Mouse (Mus musculus): ENCODE measurements around the gene Rnf212. TPM values are rescaled to one million over a fixed set of nuclear protein-coding genes. Genes with fewer than 3 reads are reported as not detected.
"Not testable (repeated sequence)": the region's sequence is repeated elsewhere in the genome, so short reads cannot be mapped to it uniquely, and the experiment has no call there.

Rnf212 gene
- 0.43 and 0.85 TPM in 2 replicates for polyA plus RNA-seq (2015; fragmentation: Nextera tagmentation; extraction: Ambion mirVana)

- no peak within 1 kb of the TSS for H3K4me2 ChIP-seq (ENCODE audit: low read depth, low read length)
- no peak within 1 kb of the TSS for H3K4me3 ChIP-seq (replicated peaks; ENCODE audit: low read length)
- 72% methylated on average over 40 of the region's 40 CpGs for WGBS
- no peaks in the 10 kb centered on the region for H3K4me1 ChIP-seq (ENCODE audit: control insufficient read depth, insufficient read depth, low read length)
- no peaks in the 10 kb centered on the region for H3K27me3 ChIP-seq (ENCODE audit: control insufficient read depth, insufficient read depth, low read length)
- H3K27ac ChIP-seq (ENCODE audit: low read length) = no peak within 1 kb of the TSS
- H3K9ac ChIP-seq (ENCODE audit: low read length) = no peak within 1 kb of the TSS
- H3K9me3 ChIP-seq (replicated peaks; ENCODE audit: control insufficient read depth, low read length) = no peaks in the 10 kb centered on the region
- no peak for ATAC-seq (ENCODE audit: insufficient read depth, low FRiP score)
- H3K36me3 ChIP-seq (ENCODE audit: control insufficient read depth, insufficient read depth, low read length) = no peaks in the 10 kb centered on the region
Measured at GRCm38 (mm10) chr5:108774630-108775306, at the start of gene Rnf212. TSS of gene Rnf212 (minus strand) at chr5:108774982.

- Histone ChIP-seq H3K4me1 (ENCODE audit: control insufficient read depth, insufficient read depth, low read length) (no peaks in the 10 kb centered on the region), H3K36me3 (ENCODE audit: control insufficient read depth, insufficient read depth, low read length) (no peaks in the 10 kb centered on the region), H3K27ac (ENCODE audit: low read length) (no peak overlapping the region), H3K4me3 (replicated peaks; ENCODE audit: low read length) (no peak overlapping the region), H3K27me3 (ENCODE audit: control insufficient read depth, insufficient read depth, low read length) (no peaks in the 10 kb centered on the region), H3K4me2 (ENCODE audit: low read depth, low read length) (no peak overlapping the region), H3K9ac (ENCODE audit: low read length) (no peak overlapping the region), H3K9me3 (replicated peaks; ENCODE audit: control insufficient read depth, low read length) (no peaks in the 10 kb centered on the region)
- WGBS = 77% methylated on average over 2 of the region's 2 CpGs
- ATAC-seq (ENCODE audit: insufficient read depth, low FRiP score) = no peak
Measured at GRCm38 (mm10) chr5:108823276-108823675, 48.5 kb upstream of the Rnf212 start.

- not testable (repeated sequence) for H3K27ac ChIP-seq (ENCODE audit: low read length); H3K9me3 ChIP-seq (replicated peaks; ENCODE audit: control insufficient read depth, low read length); H3K36me3 ChIP-seq (ENCODE audit: control insufficient read depth, insufficient read depth, low read length); ATAC-seq (ENCODE audit: insufficient read depth, low FRiP score); H3K4me3 ChIP-seq (replicated peaks; ENCODE audit: low read length); H3K27me3 ChIP-seq (ENCODE audit: control insufficient read depth, insufficient read depth, low read length); H3K4me2 ChIP-seq (ENCODE audit: low read depth, low read length); H3K4me1 ChIP-seq (ENCODE audit: control insufficient read depth, insufficient read depth, low read length); H3K9ac ChIP-seq (ENCODE audit: low read length)
- 77% methylated on average over 2 of the region's 2 CpGs for WGBS
Measured at GRCm38 (mm10) chr5:108808750-108809149, 34.0 kb upstream of the Rnf212 start, which contains the start of gene Vmn2r8. TSS of gene Vmn2r8 (minus strand) at chr5:108808850.

- no peaks in the 10 kb centered on the region for H3K9me3 ChIP-seq (replicated peaks; ENCODE audit: control insufficient read depth, low read length)
- H3K9ac ChIP-seq (ENCODE audit: low read length) = no peak overlapping the region
- no peak overlapping the region for H3K4me3 ChIP-seq (replicated peaks; ENCODE audit: low read length)
- no peak overlapping the region for H3K27ac ChIP-seq (ENCODE audit: low read length)
- no peaks in the 10 kb centered on the region for H3K27me3 ChIP-seq (ENCODE audit: control insufficient read depth, insufficient read depth, low read length)
- no peak overlapping the region for H3K4me2 ChIP-seq (ENCODE audit: low read depth, low read length)
- no peaks in the 10 kb centered on the region for H3K36me3 ChIP-seq (ENCODE audit: control insufficient read depth, insufficient read depth, low read length)
- no peak for ATAC-seq (ENCODE audit: insufficient read depth, low FRiP score)
- 38% methylated on average over 1 of the region's 1 CpGs for WGBS
- H3K4me1 ChIP-seq (ENCODE audit: control insufficient read depth, insufficient read depth, low read length) = no peaks in the 10 kb centered on the region
Measured at GRCm38 (mm10) chr5:108803646-108804045, 28.9 kb upstream of the Rnf212 start.

- H3K27me3 ChIP-seq (ENCODE audit: control insufficient read depth, insufficient read depth, low read length); H3K9me3 ChIP-seq (replicated peaks; ENCODE audit: control insufficient read depth, low read length); H3K4me1 ChIP-seq (ENCODE audit: control insufficient read depth, insufficient read depth, low read length); ATAC-seq (ENCODE audit: insufficient read depth, low FRiP score); H3K4me3 ChIP-seq (replicated peaks; ENCODE audit: low read length); H3K9ac ChIP-seq (ENCODE audit: low read length); H3K27ac ChIP-seq (ENCODE audit: low read length); H3K4me2 ChIP-seq (ENCODE audit: low read depth, low read length); H3K36me3 ChIP-seq (ENCODE audit: control insufficient read depth, insufficient read depth, low read length): not testable (repeated sequence)
- WGBS = 54% methylated on average over 2 of the region's 2 CpGs
Measured at GRCm38 (mm10) chr5:108795263-108795662, 20.5 kb upstream of the Rnf212 start, which contains the start of gene Tmed11. TSS of gene Tmed11 (minus strand) at chr5:108795363.

GRCm38 (mm10) chr5:108790385-108790784, 15.6 kb upstream of the Rnf212 start:
- not testable (repeated sequence) for H3K4me1 ChIP-seq (ENCODE audit: control insufficient read depth, insufficient read depth, low read length); H3K36me3 ChIP-seq (ENCODE audit: control insufficient read depth, insufficient read depth, low read length); H3K9me3 ChIP-seq (replicated peaks; ENCODE audit: control insufficient read depth, low read length); ATAC-seq (ENCODE audit: insufficient read depth, low FRiP score); H3K27ac ChIP-seq (ENCODE audit: low read length); H3K27me3 ChIP-seq (ENCODE audit: control insufficient read depth, insufficient read depth, low read length); H3K9ac ChIP-seq (ENCODE audit: low read length); H3K4me3 ChIP-seq (replicated peaks; ENCODE audit: low read length); H3K4me2 ChIP-seq (ENCODE audit: low read depth, low read length)
- 33% methylated on average over 1 of the region's 1 CpGs for WGBS

- Histone ChIP-seq H3K4me3 (replicated peaks; ENCODE audit: low read length) (no peak overlapping the region), H3K4me1 (ENCODE audit: control insufficient read depth, insufficient read depth, low read length) (no peaks in the 10 kb centered on the region), H3K36me3 (ENCODE audit: control insufficient read depth, insufficient read depth, low read length) (no peaks in the 10 kb centered on the region), H3K27me3 (ENCODE audit: control insufficient read depth, insufficient read depth, low read length) (no peaks in the 10 kb centered on the region), H3K9ac (ENCODE audit: low read length) (no peak overlapping the region), H3K4me2 (ENCODE audit: low read depth, low read length) (no peak overlapping the region), H3K9me3 (replicated peaks; ENCODE audit: control insufficient read depth, low read length) (no peaks in the 10 kb centered on the region), H3K27ac (ENCODE audit: low read length) (no peak overlapping the region)
- 92% methylated on average over 2 of the region's 2 CpGs for WGBS
- ATAC-seq (ENCODE audit: insufficient read depth, low FRiP score) = no peak
Measured at GRCm38 (mm10) chr5:108760002-108760401, 14.8 kb downstream of the Rnf212 start.

GRCm38 (mm10) chr5:108758396-108758795, 16.4 kb downstream of the Rnf212 start:
- no peak overlapping the region for H3K4me2 ChIP-seq (ENCODE audit: low read depth, low read length)

GRCm38 (mm10) chr5:108751258-108751657, 23.5 kb downstream of the Rnf212 start:
- H3K4me2 ChIP-seq (ENCODE audit: low read depth, low read length); H3K27ac ChIP-seq (ENCODE audit: low read length); H3K9ac ChIP-seq (ENCODE audit: low read length); ATAC-seq (ENCODE audit: insufficient read depth, low FRiP score); H3K4me3 ChIP-seq (replicated peaks; ENCODE audit: low read length); H3K27me3 ChIP-seq (ENCODE audit: control insufficient read depth, insufficient read depth, low read length); H3K36me3 ChIP-seq (ENCODE audit: control insufficient read depth, insufficient read depth, low read length); H3K9me3 ChIP-seq (replicated peaks; ENCODE audit: control insufficient read depth, low read length); H3K4me1 ChIP-seq (ENCODE audit: control insufficient read depth, insufficient read depth, low read length): not testable (repeated sequence)
- 81% methylated on average over 4 of the region's 4 CpGs for WGBS

More at GRCm38 (mm10) chr5:108758396-108758795, 16.4 kb downstream of the Rnf212 start:
- no peaks in the 10 kb centered on the region for H3K9me3 ChIP-seq (replicated peaks; ENCODE audit: control insufficient read depth, low read length)
- H3K27me3 ChIP-seq (ENCODE audit: control insufficient read depth, insufficient read depth, low read length) = no peaks in the 10 kb centered on the region
- WGBS = 40% methylated on average over 3 of the region's 3 CpGs
- no peaks in the 10 kb centered on the region for H3K4me1 ChIP-seq (ENCODE audit: control insufficient read depth, insufficient read depth, low read length)
- no peak for ATAC-seq (ENCODE audit: insufficient read depth, low FRiP score)
- H3K9ac ChIP-seq (ENCODE audit: low read length) = no peak overlapping the region
- no peaks in the 10 kb centered on the region for H3K36me3 ChIP-seq (ENCODE audit: control insufficient read depth, insufficient read depth, low read length)
- H3K4me3 ChIP-seq (replicated peaks; ENCODE audit: low read length) = no peak overlapping the region
- H3K27ac ChIP-seq (ENCODE audit: low read length) = no peak overlapping the region
